Mouse (Mus musculus): ENCODE data around the gene Apol10b.
"Not testable (repeated sequence)": the region's sequence is repeated elsewhere in the genome, so short reads cannot be mapped to it uniquely, and the experiment has no call there.

DNA sequence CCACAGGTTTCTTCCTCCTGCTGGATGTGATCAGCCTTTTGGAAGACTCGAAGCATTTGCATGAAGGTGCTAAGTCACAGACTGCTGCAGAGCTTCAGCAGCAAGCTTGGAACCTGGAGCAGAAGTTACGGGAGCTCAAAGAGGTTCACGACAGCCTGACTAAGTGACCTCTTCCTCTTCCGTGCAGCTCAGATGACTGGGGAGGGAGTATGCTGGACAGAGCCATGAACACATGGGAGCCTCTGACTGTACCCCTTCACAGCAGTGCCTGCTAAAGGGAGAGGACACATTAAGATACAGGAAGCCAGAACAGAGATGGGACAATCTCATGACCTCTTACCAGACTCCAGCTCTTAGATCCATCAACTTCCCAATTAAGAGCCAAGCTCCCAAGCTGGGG is 30.5 kb upstream of the Apol10b start:
- TF ChIP-seq POLR2A (IDR thresholded peaks at IDR 0.05; ENCODE audit: borderline replicate concordance, extremely low read depth, low read depth, low read length); CTCF (IDR thresholded peaks at IDR 0.05; ENCODE audit: insufficient read depth, low read length): not testable (repeated sequence)

All from lung, adult 2 months (tissue).